Mouse (Mus musculus) megakaryocyte, adult 5-6 weeks (primary cell): ENCODE measurements around the gene Xpo5. TPM values are rescaled to one million over a fixed set of nuclear protein-coding genes. Genes with fewer than 3 reads are reported as not detected.

Experiments used
- ATAC-seq: 2 replicates; pipeline ENCODE4 v1.8.0; 2016; ENCODE audit warnings: mild to moderate bottlenecking, inconsistent platforms; ENCODE audit not compliant: poor library complexity, severe bottlenecking
- total RNA-seq, 2 experiments: library from RNA; stranded (forward) in 1 of 2; stranded (reverse) in 1 of 2; fragments of 153-499, 151-499 nt in 1 of 2; fragments of 221-1000, 200-1000 nt in 1 of 2; gene quantifications; 2 replicates each; pipeline versions ENCODE4 v1.2.3 to v1.2.4; 2015 to 2017

Gene Xpo5
- total RNA-seq, 2 experiments from 2014 or later, result 21.0 to 25.1 TPM

DNA sequence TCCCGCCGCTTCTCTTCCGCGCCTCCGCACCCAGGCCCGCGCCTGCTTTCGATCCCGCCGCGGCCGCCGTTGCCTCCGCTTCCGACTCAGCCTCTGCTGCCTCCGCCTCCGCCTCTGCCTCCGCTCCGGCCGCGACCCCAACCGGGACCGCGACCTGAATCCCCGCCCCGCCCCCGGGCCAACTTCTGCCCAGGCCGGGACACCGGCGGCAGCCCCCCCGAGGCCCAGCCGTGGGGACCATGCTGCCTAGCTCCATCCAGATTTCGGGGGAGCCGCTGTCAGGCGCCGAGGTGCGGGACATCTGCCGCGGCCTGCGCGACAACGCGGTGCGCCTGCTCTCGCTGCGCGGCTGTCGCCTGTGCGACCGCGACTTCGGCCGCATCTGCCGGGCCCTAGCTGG is 51.5 kb downstream of the Xpo5 start:
- ATAC-seq, result no peak

DNA sequence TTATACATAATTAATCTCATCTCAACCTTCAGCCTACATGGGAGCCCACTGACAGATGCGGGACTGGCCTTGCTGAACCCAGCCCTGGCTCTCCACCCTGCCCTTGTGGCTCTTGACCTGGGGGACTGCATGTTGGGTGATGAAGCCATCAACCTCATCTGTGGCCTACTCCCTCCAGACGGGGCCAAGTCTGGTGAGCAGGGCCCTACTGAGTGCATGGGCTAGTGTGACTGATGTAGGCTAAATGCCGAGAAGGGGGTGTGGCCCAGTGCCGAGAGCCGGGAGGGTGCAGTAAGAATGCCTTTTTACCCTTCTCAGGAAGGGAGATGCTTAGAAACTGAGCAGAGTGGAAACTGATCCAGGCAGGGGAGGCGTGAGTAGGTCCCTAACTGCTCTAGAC is 52.6 kb downstream of the Xpo5 start:
- ATAC-seq, result no peak

DNA sequence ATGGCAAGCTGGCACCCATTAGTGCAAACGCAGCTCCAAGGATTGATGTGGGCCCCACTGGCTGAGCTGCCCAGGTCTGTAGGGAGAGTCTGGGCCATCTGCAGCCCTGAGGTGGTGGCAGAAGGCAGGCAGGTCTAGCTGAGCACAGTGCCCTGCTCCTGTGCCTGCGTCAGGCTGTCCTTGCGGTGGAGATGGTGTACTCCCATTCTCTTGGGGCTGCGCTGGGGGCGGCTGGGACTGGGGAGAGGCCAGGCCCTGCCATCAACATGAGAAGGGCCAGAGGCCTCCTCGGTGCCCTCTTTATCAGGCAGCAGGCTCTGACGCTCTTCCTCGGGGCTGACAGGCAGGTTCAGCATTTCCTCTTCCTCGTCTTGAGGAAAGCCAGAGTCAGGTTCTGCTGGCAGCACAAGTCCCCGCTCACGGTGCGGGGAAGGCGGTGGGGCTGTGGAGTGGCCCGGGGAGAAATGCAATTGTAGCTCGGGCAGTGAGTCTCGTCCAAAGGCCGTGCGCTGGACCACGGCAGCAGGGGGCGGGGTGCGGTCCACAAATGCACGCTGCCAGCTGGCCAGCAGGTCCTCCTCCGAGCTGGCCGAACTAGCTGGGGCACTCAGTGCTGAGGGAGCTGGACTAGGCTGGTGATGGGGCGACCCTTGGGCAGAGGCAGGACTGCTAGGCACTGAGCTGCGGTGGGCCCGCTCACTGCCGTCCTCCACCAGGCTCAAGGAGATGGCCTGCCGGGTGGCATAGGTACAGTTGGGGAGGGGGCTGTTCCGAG is 55.9 kb downstream of the Xpo5 start:
- no peak for ATAC-seq

DNA sequence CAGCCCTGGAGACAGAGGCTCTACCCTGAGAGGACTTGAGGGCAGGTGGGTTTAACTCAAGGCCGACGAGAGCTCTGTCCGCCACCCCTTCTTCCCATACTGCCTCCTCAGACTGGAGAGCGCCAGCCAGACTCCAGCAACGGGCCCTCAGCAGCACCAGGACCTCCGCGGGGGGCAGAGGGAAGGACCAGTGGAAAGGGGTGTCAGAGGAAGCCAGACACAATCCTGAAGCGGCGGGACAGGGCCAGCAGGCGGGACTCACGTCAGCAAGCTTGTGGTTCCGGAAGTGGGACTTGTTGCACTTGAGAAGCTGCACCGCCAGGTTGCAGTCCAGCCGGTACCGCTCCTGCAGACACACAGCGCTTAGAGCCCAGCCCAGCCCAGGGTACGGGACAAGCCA is 57.1 kb downstream of the Xpo5 start:
- ATAC-seq, result no peak

DNA sequence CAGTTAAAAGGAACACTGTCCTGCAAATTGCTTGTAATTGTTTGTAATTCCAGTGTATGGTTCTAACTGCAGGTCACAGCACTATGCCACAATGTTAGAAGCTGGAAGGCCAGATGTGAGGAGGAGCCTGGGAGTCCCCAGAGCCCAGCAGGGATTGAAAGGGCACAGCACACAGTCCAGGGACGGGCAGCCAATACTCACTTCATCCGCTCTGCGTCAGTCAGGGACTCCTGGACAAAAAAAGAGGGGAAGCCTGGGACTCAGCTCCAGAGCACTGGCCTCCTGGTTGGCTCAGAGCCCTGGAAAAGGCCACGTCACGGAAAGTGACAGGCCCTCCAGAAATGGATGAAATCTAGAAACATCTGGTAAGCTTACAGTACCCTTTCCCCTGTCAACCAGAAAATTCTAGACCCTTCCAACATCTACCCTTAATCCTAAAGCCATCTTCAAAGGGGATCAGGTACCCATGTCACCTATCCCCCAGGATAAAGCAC is 59.7 kb downstream of the Xpo5 start:
- no peak for ATAC-seq

DNA sequence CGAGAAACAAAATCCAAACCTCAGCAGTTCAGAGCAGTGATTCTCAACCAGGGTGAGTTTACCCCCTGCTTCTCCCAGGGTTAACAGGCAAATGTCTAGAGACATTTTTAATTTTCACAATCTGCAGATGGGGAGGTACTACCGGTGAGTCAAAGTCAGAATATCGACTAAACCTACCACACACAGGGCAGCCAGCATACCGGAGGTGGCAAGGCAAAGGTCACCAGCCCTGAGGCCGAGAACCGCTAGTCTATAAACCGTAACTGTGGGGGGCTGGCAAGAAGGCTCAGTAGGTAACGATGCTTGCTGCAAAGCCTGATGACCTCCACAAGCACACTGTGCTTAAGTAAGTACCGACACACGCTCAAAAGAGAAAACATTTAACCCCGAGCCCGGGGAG is 62.9 kb downstream of the Xpo5 start:
- no peak for ATAC-seq

DNA sequence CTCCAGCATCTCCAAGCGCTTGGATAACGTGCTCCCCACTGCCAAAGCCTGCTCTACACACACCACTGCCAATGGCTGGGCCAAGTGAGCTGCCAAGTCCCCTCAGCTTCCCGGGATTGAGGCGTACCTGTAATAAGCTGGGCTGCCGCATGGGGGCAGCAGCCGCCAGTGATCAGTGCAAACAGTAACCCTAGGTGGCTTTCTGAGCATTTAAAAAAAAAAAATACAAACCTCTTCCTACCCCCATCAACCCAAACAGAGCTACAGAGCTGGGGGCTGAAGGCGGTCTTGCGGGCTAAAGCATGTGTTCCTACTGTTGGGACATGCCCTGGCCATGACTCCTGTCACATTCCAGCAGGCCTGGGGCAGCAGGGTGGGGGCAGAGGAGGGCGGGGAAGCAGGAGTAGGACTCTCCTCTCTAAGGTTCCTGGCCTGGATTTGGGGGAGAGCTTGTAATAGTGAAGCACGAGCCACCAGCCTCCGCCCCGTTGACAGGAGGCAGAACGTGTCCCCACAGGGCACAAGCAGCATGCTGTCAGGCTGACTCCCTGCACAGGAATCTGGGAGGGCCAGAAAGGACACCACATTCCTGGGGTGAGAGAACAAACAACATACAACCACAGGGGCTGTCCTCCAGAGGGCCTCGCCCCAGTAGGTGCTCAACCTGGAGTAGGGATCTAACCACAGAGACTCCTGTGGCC is 63.5 kb downstream of the Xpo5 start:
- peak; percentile 82 for ATAC-seq

DNA sequence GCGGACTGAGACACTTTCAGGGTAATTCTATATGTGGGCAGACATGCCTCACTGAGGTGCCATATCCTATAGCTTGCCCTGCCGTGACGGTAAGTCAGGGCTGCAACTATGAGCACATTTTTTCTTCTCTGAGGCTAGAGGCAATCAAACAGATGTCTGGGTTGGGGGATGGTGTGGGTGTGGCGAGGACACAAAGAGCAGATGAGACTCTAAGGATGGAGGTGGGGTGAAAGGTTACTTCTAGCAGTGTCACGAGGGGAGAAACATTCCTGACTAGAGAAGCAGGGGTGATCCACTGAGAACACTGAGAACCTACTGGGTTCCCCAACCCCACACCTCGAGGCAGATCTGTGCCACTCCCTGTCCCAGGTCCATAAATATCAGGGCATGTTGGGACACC is 64.4 kb downstream of the Xpo5 start:
- no peak for ATAC-seq

DNA sequence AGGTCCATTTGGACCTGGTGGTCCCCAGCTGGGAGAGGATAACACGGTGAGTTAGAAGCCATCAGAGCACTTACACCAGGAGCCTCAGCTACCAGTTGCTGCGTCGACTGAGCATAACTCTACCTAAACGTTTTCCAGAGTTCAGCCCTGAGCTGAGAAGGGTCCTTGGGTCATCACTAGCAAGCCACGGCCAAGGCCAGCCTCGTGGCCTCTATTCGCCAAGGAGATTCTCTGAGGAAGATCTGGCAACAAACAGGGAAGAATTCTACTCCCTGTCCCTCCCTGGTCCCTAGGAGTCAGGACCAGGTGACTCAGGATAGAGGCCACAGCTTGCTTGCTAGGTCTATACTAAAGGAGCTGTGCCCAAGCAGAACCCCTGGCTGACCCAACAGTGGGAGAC is 64.9 kb downstream of the Xpo5 start:
- ATAC-seq, result no peak

DNA sequence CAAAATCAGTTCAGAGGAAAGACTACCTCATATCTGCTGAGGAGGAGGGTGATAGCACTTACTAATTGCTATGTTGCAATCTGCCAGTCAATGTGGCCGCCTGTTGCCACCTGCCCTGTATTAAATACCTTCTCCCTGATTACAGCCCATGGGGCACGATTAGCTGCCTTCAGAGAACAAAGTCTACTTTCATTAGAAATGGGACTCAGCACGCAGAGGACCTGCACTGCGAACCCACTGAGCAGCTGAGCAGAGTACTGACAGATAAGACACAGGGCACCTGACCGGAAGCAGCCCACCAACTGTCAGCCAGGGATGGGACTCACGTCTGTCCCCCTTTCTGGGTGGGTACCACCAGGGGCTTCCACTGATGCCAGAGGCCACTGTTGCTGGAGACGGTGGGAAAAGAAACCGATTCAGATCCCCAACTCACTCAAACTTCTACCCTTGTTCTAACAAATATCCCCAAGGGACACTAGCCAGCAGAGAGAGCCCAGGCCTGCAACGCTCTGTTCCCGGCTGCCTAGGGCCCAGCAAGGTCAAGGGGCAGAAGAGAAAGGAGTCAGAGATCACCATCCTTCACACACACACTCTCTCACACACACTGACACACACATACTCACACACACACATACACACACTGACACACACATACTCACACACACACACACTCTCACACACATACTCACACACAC is 65.6 kb downstream of the Xpo5 start:
- ATAC-seq, result no peak

DNA sequence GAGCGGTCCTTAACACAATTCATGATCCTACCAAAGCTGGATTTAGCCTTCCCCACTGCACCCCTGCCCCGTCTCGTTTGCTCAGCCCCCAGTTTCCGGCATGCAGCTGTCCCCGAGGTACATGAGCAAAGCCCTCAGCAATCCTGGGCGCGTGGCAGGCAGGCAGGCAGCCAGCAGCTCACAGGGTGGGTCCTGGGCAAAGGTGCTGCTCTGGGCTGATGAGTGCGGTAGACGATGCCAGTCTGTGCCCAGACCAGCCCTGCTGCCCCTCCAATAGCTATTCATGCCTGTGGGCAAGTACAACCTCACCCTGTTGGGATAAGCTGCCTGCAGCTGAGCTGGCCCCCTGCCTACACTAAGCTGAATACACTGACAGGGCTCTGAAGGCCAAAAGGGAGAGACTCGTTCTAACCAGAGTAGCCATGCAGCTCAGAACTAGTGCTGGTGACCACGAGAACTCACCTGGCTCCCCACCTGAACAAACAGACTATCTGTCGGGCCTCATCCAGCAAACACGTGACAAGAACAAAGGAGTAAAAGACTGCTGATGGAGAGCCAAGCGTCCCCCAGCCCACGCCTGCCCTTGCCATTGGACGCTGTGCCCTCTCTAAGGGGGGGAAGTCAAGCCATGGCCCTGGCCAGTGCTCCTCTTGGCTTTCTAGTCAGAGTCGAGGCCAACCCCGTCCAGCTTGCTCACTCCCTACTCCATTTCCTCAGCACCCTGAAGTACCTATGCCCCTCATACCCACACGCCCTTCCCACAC is 67.4 kb downstream of the Xpo5 start:
- ATAC-seq, result no peak

DNA sequence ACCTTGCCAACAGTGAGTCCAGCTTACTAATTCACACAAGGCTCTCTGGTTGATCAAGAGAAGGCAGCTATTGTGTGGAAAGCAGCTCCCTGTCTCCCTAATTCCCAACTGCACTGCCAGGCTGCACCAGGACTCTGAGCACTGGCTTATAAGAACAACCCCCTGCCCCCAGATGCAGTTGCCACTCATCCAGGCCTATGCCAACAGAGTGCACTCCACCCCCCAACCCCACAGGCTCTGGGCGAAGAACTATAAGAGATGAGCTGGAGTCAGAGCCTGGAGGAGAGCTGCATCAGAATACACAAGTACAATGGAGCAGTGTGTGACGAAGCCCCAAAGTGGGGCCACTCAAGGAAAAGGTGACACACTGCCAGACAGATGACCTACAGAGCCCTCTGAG is 69.5 kb downstream of the Xpo5 start:
- no peak for ATAC-seq

DNA sequence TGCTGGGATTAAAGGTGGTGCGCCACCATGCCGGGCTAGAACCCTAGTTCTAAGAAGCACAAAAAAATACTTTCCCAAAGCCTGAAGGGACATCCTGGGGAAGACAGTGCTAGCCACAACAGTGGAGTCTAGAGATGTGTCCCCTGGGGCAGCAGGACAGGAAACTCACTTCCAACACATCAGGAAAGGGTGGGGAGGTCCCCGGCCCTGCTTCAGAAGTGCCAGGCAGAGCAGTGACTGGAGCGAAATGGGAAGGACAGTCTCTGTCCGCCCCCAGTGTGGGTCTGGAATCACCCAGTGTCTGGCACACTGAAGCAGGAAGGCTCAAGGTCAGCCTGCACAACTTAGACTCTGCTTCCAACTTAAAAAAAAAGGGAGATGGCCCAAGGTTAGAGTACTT is 70.1 kb downstream of the Xpo5 start:
- ATAC-seq, result no peak

DNA sequence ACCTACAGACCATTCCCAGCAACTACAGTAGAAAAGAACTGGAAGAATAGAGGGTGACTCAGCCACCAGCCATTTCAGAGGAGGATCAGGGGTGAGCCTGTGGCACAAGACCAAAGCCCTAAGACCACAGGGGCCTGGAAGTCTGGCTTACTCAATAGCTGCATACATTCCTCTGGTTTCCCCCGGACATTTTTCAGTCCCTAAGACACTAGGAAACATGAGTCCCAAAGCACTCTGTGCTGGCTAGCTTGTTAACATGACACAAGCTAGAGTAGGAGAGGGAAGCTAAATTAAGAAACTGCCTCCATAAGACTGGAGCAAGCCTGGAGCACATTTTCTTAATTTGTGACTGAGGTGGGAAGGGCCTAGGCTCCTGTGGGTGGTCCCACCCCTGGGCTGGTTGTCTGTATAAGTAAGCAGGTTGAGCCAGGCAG is 71.2 kb downstream of the Xpo5 start:
- no peak for ATAC-seq

DNA sequence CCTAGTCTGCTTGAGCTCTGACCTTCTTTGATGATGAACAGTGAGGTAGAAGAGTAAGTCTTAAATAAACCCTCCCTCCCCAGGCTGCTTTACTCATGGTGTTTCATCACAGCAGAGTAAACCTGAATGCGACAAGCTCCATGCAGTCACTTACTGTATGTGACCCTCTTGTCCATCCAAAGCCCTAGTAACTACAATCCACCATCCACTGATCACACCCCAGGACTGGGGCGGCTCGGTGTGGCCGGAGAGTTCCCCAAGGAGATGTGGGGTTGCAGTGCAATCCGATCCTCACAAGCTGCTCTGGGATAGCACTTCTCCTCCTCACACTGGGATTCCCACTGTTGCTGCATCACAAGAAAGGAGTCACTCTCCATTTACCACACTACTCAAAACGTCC is 71.9 kb downstream of the Xpo5 start:
- ATAC-seq, result no peak

DNA sequence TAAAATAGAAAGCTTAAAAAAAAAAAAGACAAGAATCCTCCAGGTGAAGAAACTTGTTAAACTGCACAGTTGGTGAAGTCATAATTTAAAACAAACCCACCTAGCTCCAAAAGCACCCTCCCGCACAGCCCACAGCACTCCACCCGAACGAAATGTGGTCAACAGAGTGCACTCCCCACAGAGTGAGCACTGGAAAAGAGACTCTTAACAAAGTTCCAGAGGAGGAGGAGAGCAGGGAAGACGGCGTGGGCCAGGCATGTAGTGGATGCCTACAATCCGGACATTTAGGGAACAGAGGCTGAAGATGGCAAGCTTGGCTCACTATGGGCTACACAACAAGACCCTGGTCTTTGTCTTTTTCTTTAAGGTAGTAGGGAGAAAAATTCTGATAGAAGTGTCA is 72.5 kb downstream of the Xpo5 start:
- ATAC-seq, result no peak

DNA sequence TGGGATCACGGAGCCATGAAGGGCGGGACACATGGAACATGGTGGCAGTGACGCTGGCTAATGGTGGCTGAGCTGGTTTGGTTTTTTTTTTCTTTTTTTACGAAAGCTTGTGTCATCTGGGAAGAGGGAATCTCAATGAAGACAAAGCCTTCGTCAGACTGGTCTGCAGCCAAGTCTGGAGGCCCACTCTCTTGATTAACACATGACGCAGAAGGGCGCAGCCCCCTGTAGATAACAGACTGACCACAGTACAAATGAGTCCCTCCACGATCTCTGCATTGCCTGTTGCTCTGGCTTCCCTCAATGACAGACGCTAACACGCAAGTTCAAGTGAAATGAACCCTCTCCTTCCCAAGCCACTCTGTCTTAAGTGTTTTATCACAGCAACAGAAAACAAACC is 72.9 kb downstream of the Xpo5 start:
- no peak for ATAC-seq

DNA sequence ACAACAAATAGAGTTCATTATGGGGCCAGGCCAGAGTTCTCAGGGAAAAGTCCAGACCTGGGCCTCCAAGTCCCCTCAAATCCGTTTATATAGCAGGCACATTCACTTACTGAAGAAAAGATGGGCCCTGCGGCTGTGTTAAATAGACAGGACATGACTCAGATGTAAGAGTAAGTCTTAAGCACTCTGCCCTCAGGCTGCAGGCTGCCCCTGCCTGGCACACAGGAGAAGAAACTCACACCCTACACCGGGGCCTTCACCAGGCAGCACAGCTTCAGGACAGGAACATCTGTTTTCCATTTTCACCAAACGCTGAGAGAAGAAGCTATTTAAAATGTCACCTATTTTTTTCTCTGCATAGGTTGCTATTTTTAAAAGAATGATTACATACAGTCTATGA is 75.0 kb downstream of the Xpo5 start:
- no peak for ATAC-seq

DNA sequence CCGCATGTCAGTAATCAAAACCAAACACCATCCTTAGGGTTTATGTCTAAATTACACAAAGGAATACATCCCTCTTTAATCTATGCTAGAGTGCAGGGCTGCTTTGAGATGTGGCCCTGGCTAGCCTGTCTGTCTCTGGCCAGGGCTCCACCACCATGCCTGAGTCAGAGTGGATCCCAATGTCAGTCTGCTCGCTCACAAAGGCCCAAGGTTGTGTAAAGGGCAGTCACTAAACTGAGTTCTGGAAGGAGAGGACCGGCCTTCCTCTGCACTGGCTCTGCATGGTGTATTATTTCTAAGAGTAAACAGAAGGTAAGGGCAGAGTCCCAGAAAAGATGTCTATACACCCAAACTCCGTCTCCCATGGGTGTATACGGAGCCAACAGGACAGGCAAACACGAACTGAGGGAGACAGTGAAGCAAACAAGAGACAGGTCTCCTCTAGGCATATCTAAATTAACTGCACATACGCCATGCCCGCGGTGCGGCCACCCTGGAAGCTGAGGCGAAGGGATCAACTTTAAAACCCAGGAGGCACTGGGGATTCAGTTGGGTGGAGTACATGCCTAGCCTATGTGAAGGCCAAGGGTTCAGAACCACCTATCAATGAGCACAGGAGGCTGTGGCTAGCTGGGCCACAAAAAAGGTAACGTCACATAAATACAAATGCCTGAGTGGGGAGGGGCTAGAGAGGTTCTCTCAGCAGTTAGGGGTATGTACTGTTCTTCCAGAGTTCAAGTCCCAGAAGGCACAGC is 75.6 kb downstream of the Xpo5 start:
- no peak for ATAC-seq

DNA sequence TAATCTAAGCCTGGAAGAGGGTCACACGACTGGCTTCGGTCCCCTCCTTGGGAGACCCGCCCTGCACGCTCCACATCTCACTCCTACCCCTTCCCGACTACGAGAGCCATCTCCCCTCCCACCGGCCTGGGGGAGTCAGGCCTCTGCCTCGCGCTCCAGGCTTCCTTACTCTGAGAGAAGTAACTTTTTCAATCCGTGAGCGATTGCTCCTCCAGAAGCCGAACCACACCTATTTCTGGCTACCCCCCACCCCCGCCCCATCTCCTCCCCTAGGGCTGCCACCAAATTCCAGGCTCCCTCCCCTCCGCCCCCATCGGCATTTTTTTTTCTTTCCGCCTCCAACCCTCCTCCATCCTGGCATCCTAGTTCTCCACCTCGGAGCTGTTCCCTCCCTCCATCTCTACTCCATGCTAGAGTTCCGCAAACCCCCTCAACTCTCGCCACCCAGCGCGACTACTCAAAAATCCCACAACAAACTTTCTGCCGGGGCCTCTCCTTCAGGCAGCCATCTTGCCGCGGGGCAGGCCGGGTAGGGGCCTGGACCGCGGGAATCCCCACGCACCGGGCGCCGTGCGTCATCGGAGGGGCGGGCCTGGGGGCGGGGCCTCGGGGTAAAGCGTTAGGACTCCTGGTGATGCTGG is 80.0 kb downstream of the Xpo5 start, which contains the start of gene Tjap1:
Tjap1 (minus strand) TSS at position 544 of the 641 bp plus-strand sequence.
- peak; percentile 99 for ATAC-seq
